In the genomic region with DNA sequence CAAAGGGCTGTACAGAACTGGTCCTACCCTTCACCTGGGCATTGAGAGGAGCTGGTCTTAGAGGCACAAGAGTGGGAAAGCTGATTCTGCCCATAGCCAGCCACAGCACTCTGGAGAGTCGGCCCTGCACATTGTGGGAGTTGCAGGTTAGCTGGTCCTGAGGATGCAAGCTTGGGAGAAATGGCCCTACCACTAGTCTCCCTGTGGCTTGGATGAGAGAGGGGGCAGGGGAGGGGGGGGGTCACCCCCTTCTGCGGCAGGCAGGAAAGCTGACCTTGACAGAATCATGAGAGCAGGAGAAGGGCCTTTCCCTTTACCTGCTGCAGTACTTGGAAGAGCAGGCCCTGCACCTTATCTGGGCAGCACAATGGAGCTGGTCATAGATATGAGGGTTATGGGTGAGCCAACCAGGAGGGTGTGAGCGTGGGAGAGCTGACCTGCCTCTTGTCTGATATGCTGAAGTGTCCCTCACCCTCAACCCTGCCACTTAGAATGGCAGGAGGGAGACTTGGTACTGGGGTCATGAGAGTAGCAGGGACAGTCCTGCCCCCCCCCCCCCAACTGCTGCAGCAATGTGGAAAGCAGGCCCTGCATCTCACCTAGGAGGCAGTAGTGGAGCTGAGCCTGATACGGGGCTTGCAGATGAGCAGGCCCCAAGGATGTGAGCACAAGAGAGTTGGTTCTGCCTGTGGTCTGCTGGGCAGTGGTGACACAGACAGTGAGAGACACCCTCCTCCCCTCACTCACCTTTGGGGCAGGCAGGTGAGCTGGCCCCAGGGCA, we compare ENCODE assay signal across 13 mouse cellular contexts. TPM values are rescaled to one million over a fixed set of nuclear protein-coding genes. Genes with fewer than 3 reads are reported as not detected.
DNase-seq lines count a peak whose midpoint lies in the region; ATAC-seq lines count a peak whose summit lies in the region.
"Had no signal": no experiment of that assay in that cellular context is flagged by ENCODE, and none has a peak within 500 bp of the region (broad histone marks: within the 10 kb centered on the region; RNA-seq: fewer than 3 reads in every experiment).

No protein-coding gene starts in this region.

- 71% methylated on average over 4 of the region's 4 CpGs for WGBS in kidney, embryonic 16.5 days
- 86% methylated on average over 4 of the region's 4 CpGs for WGBS in midbrain, embryonic 16.5 days

- H3K27ac ChIP-seq in kidney, embryonic 16.5 days (ENCODE audit: low read length), result no peak overlapping the region
- no peak overlapping the region for H3K27ac ChIP-seq in midbrain, embryonic 16.5 days (ENCODE audit: low read length)
- H3K27ac ChIP-seq: hindbrain, embryonic 14.5 days; midbrain, embryonic 12.5 days had no signal

- no peaks in the 10 kb centered on the region for H3K27me3 ChIP-seq in kidney, embryonic 16.5 days (ENCODE audit: insufficient read depth, low read length)
- no peaks in the 10 kb centered on the region for H3K27me3 ChIP-seq in midbrain, embryonic 16.5 days (ENCODE audit: control insufficient read depth, insufficient read depth, low read depth, low read length)
- H3K27me3 ChIP-seq: Patski had no signal

- ATAC-seq in kidney, embryonic 16.5 days (ENCODE audit: low FRiP score, low TSS enrichment), result 0 out of 2 replicates have a peak, but pooled peaks have one; percentile 8
- peak; percentile 55 for ATAC-seq in erythroblast, adult 5-6 weeks (replicated peaks; ENCODE audit: low FRiP score, poor library complexity, severe bottlenecking)
- 0 out of 2 replicates have a peak, but pooled peaks have one; percentile 21 for ATAC-seq in midbrain, embryonic 16.5 days
- ATAC-seq: Patski had no signal

- no peaks in the 10 kb centered on the region for H3K9me3 ChIP-seq in kidney, embryonic 16.5 days (ENCODE audit: low read length)
- H3K9me3 ChIP-seq in midbrain, embryonic 16.5 days (replicated peaks; ENCODE audit: control insufficient read depth, low read length, poor library complexity, severe bottlenecking), result no peaks in the 10 kb centered on the region
- H3K9me3 ChIP-seq: midbrain, embryonic 12.5 days had no signal

- no peak overlapping the region for H3K9ac ChIP-seq in kidney, embryonic 16.5 days (replicated peaks; ENCODE audit: low read length)
- no peak overlapping the region for H3K9ac ChIP-seq in midbrain, embryonic 16.5 days (ENCODE audit: low read depth, low read length)
- H3K9ac ChIP-seq: hindbrain, embryonic 14.5 days; midbrain, embryonic 12.5 days had no signal

- H3K4me2 ChIP-seq in kidney, embryonic 16.5 days (replicated peaks; ENCODE audit: low read depth, low read length), result no peak overlapping the region
- H3K4me2 ChIP-seq in midbrain, embryonic 16.5 days (ENCODE audit: low read length), result no peak overlapping the region
- H3K4me2 ChIP-seq: hindbrain, embryonic 14.5 days; midbrain, embryonic 12.5 days had no signal

- no peaks in the 10 kb centered on the region for H3K4me1 ChIP-seq in kidney, embryonic 16.5 days (ENCODE audit: insufficient read depth, low read length)
- H3K4me1 ChIP-seq in midbrain, embryonic 16.5 days (ENCODE audit: control insufficient read depth, insufficient read depth, low read length), result no peaks in the 10 kb centered on the region
- H3K4me1 ChIP-seq: midbrain, embryonic 12.5 days had no signal

- peak; percentile 27 for DNase-seq in cerebellum, adult 9-11 months
- no peak for DNase-seq in cerebellum, postnatal 14 days
- DNase-seq in kidney, postnatal 10 days, result no peak
- no peak for DNase-seq in frontal cortex, postnatal 14 days (ENCODE audit: low spot score in 2 of 2)
- DNase-seq in T-cell, adult 2 months (ENCODE audit: low spot score), result no peak

- no peaks in the 10 kb centered on the region for H3K36me3 ChIP-seq in kidney, embryonic 16.5 days (ENCODE audit: insufficient read depth, low read length)
- H3K36me3 ChIP-seq in midbrain, embryonic 16.5 days (ENCODE audit: control insufficient read depth, insufficient read depth, low read length), result no peaks in the 10 kb centered on the region
- H3K36me3 ChIP-seq: midbrain, embryonic 12.5 days had no signal

- no peak overlapping the region for H3K4me3 ChIP-seq in kidney, embryonic 16.5 days (ENCODE audit: low read length)
- H3K4me3 ChIP-seq in midbrain, embryonic 16.5 days (ENCODE audit: low read depth, low read length), result no peak overlapping the region
- H3K4me3 ChIP-seq: midbrain, embryonic 12.5 days had no signal

RNA-seq across cellular contexts. Expression of a gene that starts 11.9 kb away (rescaled TPM):
- polyA plus RNA-seq in kidney, embryonic 16.5 days (2015; fragmentation: Nextera tagmentation; extraction: Ambion mirVana), result 0.06 TPM in 1 of 2 replicates, not detected in the other
- not detected in 2 replicates for total RNA-seq in erythroblast, adult 5-6 weeks (2015; ENCODE audit: low replicate concordance)
- 0.77 and 0.84 TPM in 2 replicates for total RNA-seq in erythroblast, adult 5-6 weeks (2017; ENCODE audit: low replicate concordance)
- polyA plus RNA-seq in midbrain, embryonic 16.5 days (2015; fragmentation: Nextera tagmentation; extraction: Ambion mirVana), result 0.09 TPM in 1 of 2 replicates, not detected in the other
- total RNA-seq: adrenal gland, postnatal 4 days; layer of hippocampus, adult 18-20 months had no signal
- polyA plus RNA-seq: hindbrain, embryonic 14.5 days had no signal
